Mouse (Mus musculus) stomach, embryonic 16.5 days (tissue): ENCODE measurements around the gene Prss38. TPM values are rescaled to one million over a fixed set of nuclear protein-coding genes. Genes with fewer than 3 reads are reported as not detected.

Source experiments
- ATAC-seq: fragments of 200-750 bp; cut with Nextera tagmentation; 2 replicates; pipeline ENCODE4 v1.8.0; 2017; ENCODE audit warnings: moderate number of reproducible peaks, moderate TSS enrichment; ENCODE audit not compliant: insufficient read depth, low FRiP score
- H3K27ac ChIP-seq: fragments of 300-500 bp; sonication (generic); 2 replicates; pipeline ENCODE4 v1.5.1; 2014; ENCODE audit warnings: low read length
- H3K27me3 ChIP-seq: fragments of 300-500 bp; sonication (generic); 2 replicates; pipeline ENCODE4 v1.6.1; 2014; ENCODE audit warnings: low read length, control low read depth, mixed read lengths; ENCODE audit not compliant: control insufficient read depth, insufficient read depth
- H3K36me3 ChIP-seq: fragments of 300-500 bp; sonication (generic); 2 replicates; pipeline ENCODE4 v1.6.1; 2014; ENCODE audit warnings: low read length; ENCODE audit not compliant: control insufficient read depth, insufficient read depth
- H3K4me1 ChIP-seq: fragments of 300-500 bp; sonication (generic); 2 replicates; pipeline ENCODE4 v1.6.1; 2014; ENCODE audit warnings: low read length, control low read depth, mixed read lengths; ENCODE audit not compliant: control insufficient read depth, insufficient read depth
- H3K4me2 ChIP-seq: fragments of 300-500 bp; sonication (generic); 2 replicates; pipeline ENCODE4 v1.6.1; 2014; ENCODE audit warnings: low read depth, low read length, mixed read lengths
- H3K4me3 ChIP-seq: fragments of 300-500 bp; sonication (generic); replicated peaks from 2 replicates; pipeline ENCODE4 v1.5.1; 2014; ENCODE audit warnings: mild to moderate bottlenecking, low read length
- H3K9ac ChIP-seq: fragments of 300-500 bp; sonication (generic); 2 replicates; pipeline ENCODE4 v1.6.1; 2014; ENCODE audit warnings: low read length
- H3K9me3 ChIP-seq: fragments of 300-500 bp; sonication (generic); replicated peaks from 2 replicates; pipeline ENCODE4 v1.6.1; 2016; ENCODE audit warnings: low read length, control low read depth; ENCODE audit not compliant: control insufficient read depth
- WGBS: fragments of 180-500 bp; shearing (Covaris S2); extraction: QIAGEN DNeasy Blood & Tissue Kit; methylation state at CpG from one replicate; pipeline ENCODE4 v1.1.7; 2014; 5-methylcytosine and 5-hydroxymethylcytosine counted together
- polyA plus RNA-seq: library from polyadenylated mRNA; unstranded; fragments of >200 nt; fragmentation: Nextera tagmentation; extraction: Ambion mirVana; gene quantifications from 2 replicates; pipeline ENCODE4 v1.2.1, GENCODE M21; 2015

The Prss38 gene
- polyA plus RNA-seq, 1 experiment from 2014 or later = not detected

DNA sequence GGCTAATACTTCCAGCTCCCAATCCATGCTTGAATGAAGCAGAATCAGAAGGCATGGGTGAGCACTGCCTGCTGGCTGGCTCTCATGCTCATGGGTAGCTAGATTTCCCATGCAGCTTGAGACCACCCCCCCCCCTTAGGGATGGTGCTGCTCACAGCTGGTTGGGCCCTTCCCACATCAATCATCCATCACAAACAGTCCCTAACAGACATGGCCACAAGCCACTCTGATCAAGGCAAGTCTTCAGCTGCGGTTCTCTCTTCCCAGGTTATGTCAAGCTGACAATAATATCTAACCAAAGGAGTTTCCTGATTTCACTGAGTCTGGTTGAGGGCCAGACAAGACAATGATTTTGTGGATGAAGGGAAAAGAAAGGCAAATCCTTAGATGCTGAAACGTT, 25.4 kb upstream of the Prss38 start:
- Histone ChIP-seq H3K4me2 (no peak overlapping the region), H3K9me3 (no peaks in the 10 kb centered on the region), H3K9ac (no peak overlapping the region), H3K27ac (no peak overlapping the region), H3K4me3 (no peak overlapping the region), H3K4me1 (peaks cover 6% of the 10 kb centered on the region; the same call in 1 of the 2 replicates), H3K36me3 (no peaks in the 10 kb centered on the region), H3K27me3 (no peaks in the 10 kb centered on the region)
- ATAC-seq = no peak
- WGBS = 70% methylated on average over 2 of the region's 2 CpGs

GRCm38 (mm10) chr11:59399830-59400229, 24.4 kb upstream of the Prss38 start:
- peaks cover 6% of the 10 kb centered on the region; the same call in 1 of the 2 replicates for H3K4me1 ChIP-seq
- H3K36me3 ChIP-seq = no peaks in the 10 kb centered on the region
- no peak overlapping the region for H3K4me2 ChIP-seq
- H3K27me3 ChIP-seq = no peaks in the 10 kb centered on the region
- WGBS = 58% methylated on average over 8 of the region's 8 CpGs
- no peak overlapping the region for H3K27ac ChIP-seq
- H3K9me3 ChIP-seq = no peaks in the 10 kb centered on the region
- no peak overlapping the region for H3K9ac ChIP-seq
- ATAC-seq = no peak
- no peak overlapping the region for H3K4me3 ChIP-seq

DNA sequence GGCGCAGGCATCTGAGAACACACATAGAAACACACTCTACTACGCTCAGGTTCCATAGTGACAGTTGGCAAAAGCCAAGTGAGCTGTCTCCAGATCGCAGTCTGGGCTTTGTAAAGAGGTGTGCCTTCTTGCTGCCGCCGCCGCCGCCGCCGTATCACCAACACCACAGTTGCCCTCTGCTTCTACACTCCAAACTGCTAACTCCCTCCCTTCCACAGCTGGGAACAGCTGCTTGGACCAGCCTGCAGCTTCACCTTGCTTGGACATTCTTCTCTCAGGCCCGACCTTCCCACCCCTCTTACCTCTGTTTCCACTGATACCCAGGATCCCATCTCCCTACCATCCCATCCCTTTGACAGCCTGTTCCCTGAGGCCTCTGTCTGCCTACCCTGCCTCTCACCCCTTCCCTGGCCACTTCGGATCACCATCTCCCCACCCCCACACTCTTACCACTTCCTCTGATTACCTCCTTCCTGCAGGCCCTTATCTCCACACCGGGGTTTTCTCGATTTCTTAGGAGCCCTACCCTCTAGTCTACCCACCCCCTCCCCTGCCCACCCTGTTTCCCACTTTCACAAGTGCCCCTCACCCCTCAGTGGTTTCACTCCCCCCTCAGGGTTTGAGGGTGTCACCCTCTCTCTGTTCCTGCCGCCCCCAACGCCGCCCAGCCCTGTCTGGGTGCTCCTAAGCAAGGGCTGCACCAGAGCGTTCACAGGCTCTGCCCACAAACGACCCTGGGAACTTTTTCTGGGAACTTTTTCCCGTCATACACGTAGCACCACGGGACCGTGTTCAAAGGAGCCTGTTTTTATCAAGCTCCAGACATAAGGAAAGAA, 22.3 kb upstream of the Prss38 start:
- no peak overlapping the region for H3K27ac ChIP-seq
- no peaks in the 10 kb centered on the region for H3K36me3 ChIP-seq
- H3K4me2 ChIP-seq = no peak overlapping the region
- 40% methylated on average over 22 of the region's 22 CpGs for WGBS
- no peak overlapping the region for H3K4me3 ChIP-seq
- ATAC-seq = no peak
- H3K9me3 ChIP-seq = no peaks in the 10 kb centered on the region
- no peaks in the 10 kb centered on the region for H3K27me3 ChIP-seq
- peaks cover 9% of the 10 kb centered on the region; the same call in 1 of the 2 replicates for H3K4me1 ChIP-seq
- H3K9ac ChIP-seq = peak overlapping the region; percentile 8; the same call in 1 of the 2 replicates

DNA sequence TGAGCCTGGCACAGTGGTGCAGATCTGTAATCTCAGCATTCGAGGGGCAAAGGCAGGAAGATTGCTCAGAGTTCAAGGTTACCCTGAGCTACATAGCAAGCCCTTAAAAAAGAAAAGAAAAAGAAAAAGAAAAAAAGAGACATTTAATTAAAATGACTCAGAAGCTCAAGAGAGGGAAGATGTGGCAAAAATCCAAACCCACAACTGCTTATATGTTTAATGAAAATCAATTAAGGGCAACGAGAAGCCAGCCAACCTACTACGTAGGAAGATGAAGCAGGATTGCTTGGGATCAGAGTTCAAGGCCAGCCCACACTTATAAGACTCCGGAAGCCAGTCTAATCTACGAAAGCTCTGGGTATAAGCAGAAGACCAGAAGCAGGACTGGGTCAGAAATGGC, 19.0 kb upstream of the Prss38 start:
- no peaks in the 10 kb centered on the region for H3K27me3 ChIP-seq
- H3K36me3 ChIP-seq = no peaks in the 10 kb centered on the region
- no peak overlapping the region for H3K4me2 ChIP-seq
- H3K4me1 ChIP-seq = peaks cover 14% of the 10 kb centered on the region; the same call in 1 of the 2 replicates
- no peak overlapping the region for H3K4me3 ChIP-seq
- H3K9me3 ChIP-seq = no peaks in the 10 kb centered on the region
- ATAC-seq = no peak
- peak overlapping the region; percentile 68 for H3K27ac ChIP-seq
- 63% methylated on average over 5 of the region's 5 CpGs for WGBS
- H3K9ac ChIP-seq = no peak overlapping the region

DNA sequence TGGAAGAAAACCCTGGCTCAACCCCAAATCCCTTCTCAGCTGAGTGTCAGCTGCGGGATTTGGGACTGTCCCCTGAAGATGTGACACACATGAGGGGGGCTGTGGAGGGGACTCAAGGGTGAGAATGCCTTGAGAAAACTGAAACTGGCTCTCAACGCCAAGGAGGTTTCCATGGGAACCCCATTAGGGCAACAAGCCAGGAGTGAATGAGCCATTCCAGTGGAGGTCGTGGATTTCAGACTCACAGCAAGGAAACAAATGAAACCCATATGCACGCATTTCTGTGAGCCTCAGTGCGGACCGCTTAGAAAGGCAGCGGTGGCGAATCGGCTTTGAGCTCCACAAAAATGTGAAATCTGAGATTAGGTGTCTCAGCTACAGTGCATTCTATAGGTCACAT, 18.1 kb upstream of the Prss38 start:
- Histone ChIP-seq H3K9me3 (no peaks in the 10 kb centered on the region), H3K4me3 (no peak overlapping the region), H3K9ac (no peak overlapping the region), H3K4me1 (peaks cover 14% of the 10 kb centered on the region; the same call in 1 of the 2 replicates), H3K27ac (peak overlapping the region; percentile 68; the same call in 1 of the 2 replicates), H3K36me3 (no peaks in the 10 kb centered on the region), H3K4me2 (0 out of 2 replicates have a peak overlapping the region, but pooled peaks have one; percentile 16), H3K27me3 (no peaks in the 10 kb centered on the region)
- WGBS = 45% methylated on average over 9 of the region's 9 CpGs
- ATAC-seq = peak; percentile 55

DNA sequence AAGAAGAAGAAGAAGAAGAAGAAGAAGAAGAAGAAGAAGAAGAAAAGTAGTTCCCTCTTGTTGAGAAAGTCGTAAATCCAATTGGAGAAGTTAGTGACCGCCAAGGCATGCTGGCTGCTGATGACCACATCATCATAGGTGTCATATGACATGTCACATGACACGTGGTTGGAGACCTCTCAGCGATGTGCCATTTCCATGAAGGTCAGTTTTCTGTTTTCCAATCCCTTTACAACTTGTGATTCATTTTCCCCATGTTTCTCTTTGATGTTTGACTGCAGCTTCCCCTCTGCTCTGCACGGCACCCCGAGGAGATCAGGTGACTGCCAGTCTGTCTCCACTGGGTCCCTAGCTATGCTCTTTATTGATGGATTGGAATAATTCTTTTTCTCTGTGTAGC, 16.8 kb upstream of the Prss38 start:
- Histone ChIP-seq H3K27ac (no peak overlapping the region), H3K4me1 (peaks cover 8% of the 10 kb centered on the region; the same call in 1 of the 2 replicates), H3K9me3 (no peaks in the 10 kb centered on the region), H3K9ac (no peak overlapping the region), H3K36me3 (no peaks in the 10 kb centered on the region), H3K4me3 (no peak overlapping the region), H3K27me3 (no peaks in the 10 kb centered on the region), H3K4me2 (no peak overlapping the region)
- no peak for ATAC-seq
- 55% methylated on average over 6 of the region's 6 CpGs for WGBS

DNA sequence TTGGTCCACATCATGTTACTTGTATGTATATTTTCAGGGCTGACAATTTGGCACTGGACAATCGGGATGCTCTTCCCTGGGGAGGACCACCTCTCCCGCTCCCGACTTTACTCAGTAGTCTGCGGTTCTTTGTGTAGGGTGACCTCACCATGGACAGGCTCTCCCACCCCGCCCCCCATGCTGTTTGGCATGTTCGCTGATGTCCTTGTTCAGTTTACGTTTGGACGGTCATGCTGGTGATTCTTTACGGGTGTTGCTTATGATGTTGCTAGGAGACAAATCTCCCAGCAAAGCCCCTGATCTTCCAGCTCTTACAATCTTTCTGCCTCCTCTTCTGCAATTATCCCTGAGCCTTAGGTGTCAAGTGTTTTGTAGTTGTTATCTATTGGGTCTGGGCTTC, 15.0 kb upstream of the Prss38 start:
- no peaks in the 10 kb centered on the region for H3K36me3 ChIP-seq
- peak; percentile 63; the same call in 1 of the 2 replicates for ATAC-seq
- peaks cover 9% of the 10 kb centered on the region; the same call in 1 of the 2 replicates for H3K4me1 ChIP-seq
- 36% methylated on average over 9 of the region's 9 CpGs for WGBS
- no peaks in the 10 kb centered on the region for H3K27me3 ChIP-seq
- no peak overlapping the region for H3K4me2 ChIP-seq
- no peaks in the 10 kb centered on the region for H3K9me3 ChIP-seq
- no peak overlapping the region for H3K9ac ChIP-seq
- H3K27ac ChIP-seq = peak overlapping the region; percentile 63; the same call in 1 of the 2 replicates
- H3K4me3 ChIP-seq = no peak overlapping the region

DNA sequence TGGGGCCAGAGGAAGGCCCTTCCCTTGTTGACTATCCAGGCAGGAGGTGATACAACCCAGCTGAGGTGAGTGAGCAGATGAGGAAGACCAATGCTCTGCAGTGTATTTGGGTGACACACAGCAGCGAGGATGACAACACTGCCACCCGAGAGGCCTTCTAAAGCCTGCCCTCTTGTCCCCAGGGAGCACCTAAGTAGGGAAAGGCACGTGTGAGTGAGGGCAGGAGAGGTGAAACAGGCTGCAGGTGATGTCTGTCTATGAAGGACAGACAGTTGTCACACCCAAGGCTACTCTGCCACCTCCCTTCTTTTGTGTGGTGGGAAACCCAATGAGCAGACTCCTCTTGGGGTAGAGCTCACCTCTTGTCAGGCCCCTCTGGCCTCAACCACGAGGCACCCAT, 14.2 kb upstream of the Prss38 start:
- H3K27me3 ChIP-seq = no peaks in the 10 kb centered on the region
- peaks cover 18% of the 10 kb centered on the region for H3K4me1 ChIP-seq
- ATAC-seq = no peak
- H3K9me3 ChIP-seq = no peaks in the 10 kb centered on the region
- H3K4me2 ChIP-seq = no peak overlapping the region
- no peaks in the 10 kb centered on the region for H3K36me3 ChIP-seq
- no peak overlapping the region for H3K4me3 ChIP-seq
- no peak overlapping the region for H3K9ac ChIP-seq
- H3K27ac ChIP-seq = 0 out of 2 replicates have a peak overlapping the region, but pooled peaks have one; percentile 54
- 59% methylated on average over 4 of the region's 4 CpGs for WGBS

- Histone ChIP-seq H3K4me1 (peaks cover 23% of the 10 kb centered on the region), H3K4me3 (no peak overlapping the region), H3K36me3 (no peaks in the 10 kb centered on the region), H3K27me3 (no peaks in the 10 kb centered on the region), H3K9me3 (no peaks in the 10 kb centered on the region), H3K4me2 (no peak overlapping the region), H3K27ac (no peak overlapping the region), H3K9ac (no peak overlapping the region)
- 82% methylated on average over 4 of the region's 4 CpGs for WGBS
- no peak for ATAC-seq
Observed at GRCm38 (mm10) chr11:59388806-59389205, 13.3 kb upstream of the Prss38 start.
